Mouse (Mus musculus) pancreas, adult 10 weeks (tissue): Measurements from ENCODE around the gene Gm20914. TPM values are rescaled to one million over a fixed set of nuclear protein-coding genes. Genes with fewer than 3 reads are reported as not detected.

ENCODE experiments used
- polyA plus RNA-seq: library from polyadenylated mRNA; stranded (reverse); fragments of 350-450 nt; fragmentation: Illumina TruSeq; extraction: RNeasy Lipid Tissue Mini Kit (QIAGEN cat#74804); gene quantifications from one replicate; pipeline ENCODE4 v1.2.3, GENCODE M21; 2015; ENCODE audit warnings: low read depth, low replicate concordance; ENCODE audit not compliant: insufficient read depth

Gene Gm20914
- polyA plus RNA-seq: not detected

GRCm38 (mm10) chrY:5725678-5726077 is at the start of gene Gm20914:
Gm20914 (plus strand) TSS chrY:5725978.

Other genes with a start within 250 kb of the Gm20914 start
- not detected for gene Gm21854, start 69.0 kb upstream of the Gm20914 start, polyA plus RNA-seq
- not detected for gene Gm28171, start 67.4 kb downstream of the Gm20914 start, polyA plus RNA-seq
- not detected for gene Gm21778, start 216.5 kb downstream of the Gm20914 start, polyA plus RNA-seq